Mouse (Mus musculus): ENCODE data around the gene Inpp4b. TPM values are rescaled to one million over a fixed set of nuclear protein-coding genes. Genes with fewer than 3 reads are reported as not detected.
A peak's percentile ranks its signal among the peaks of the same experiment; 100 is the strongest.

Gene Inpp4b
- 17.6 and 25.3 TPM in 2 replicates for total RNA-seq (2017)

GRCm38 (mm10) chr8:81342236-81342998, at the start of gene Inpp4b:
Gene Inpp4b (plus strand): TSS chr8:81342556.
- peak; percentile 95 to 99 for ATAC-seq (replicated peaks in 1 of 2; ENCODE audit: insufficient read depth in 1 of 2, low FRiP score in 2 of 2, low TSS enrichment in 1 of 2, low read depth in 1 of 2, poor library complexity in 2 of 2, severe bottlenecking in 2 of 2)

GRCm38 (mm10) chr8:81335250-81335649, 7.1 kb upstream of the Inpp4b start:
- ATAC-seq (replicated peaks in 1 of 2; ENCODE audit: insufficient read depth in 1 of 2, low FRiP score in 2 of 2, low TSS enrichment in 1 of 2, low read depth in 1 of 2, poor library complexity in 2 of 2, severe bottlenecking in 2 of 2) = peak in 1 of 2 experiments; percentile 64; a peak in 1 of 4 replicates

DNA sequence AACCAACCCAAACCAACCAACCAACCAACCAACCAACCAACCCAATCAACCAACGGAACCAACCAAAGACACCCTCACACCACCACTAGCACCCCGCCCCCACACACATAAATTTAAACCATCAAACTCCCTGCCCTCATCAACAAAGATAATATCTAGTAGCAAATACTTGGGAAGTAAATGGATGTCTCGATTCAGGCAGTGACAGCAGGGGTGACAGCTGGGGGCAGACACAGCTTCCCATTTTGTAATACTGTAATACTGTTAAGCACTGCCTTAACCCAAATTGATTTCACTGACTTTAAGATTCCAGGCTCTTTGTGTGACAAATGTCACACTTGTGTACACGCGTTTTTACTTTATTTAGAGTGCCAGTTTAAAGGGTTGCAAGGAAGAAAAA, 1.2 kb upstream of the Inpp4b start:
- no peak for ATAC-seq (replicated peaks in 1 of 2; ENCODE audit: insufficient read depth in 1 of 2, low FRiP score in 2 of 2, low TSS enrichment in 1 of 2, low read depth in 1 of 2, poor library complexity in 2 of 2, severe bottlenecking in 2 of 2)

DNA sequence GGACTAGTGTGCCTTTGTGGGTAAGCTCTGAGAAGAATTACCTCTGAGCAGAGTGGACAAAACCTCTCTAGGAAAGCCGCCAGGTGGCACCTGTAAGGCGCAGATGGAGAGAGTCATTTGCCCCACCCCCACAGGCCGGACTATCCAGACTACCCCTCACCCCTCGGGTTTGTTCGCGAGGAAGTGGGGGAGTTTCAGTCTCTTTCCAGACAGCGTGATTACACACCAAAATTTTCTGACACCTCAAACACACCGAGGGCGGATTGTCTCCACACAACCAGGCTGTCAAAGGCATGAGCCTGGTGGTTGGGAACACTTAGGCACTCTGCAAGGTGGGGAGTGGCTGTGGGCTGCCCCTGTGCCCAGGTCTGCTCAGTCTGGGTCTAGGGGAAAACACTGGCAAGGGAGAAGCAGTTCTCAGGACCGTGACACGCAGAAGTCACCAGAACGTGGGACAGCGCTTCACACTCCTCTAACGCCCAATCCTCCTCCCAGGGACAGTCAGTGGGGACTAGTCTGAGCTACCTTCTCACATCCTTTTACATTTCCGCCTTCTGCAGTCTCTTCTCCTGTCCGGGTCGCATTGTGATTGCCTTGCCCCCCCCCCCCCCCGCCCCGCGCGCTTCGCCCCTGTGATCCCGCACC, 643 bp upstream of the Inpp4b start:
- peak; percentile 36 to 39; a peak in 3 of 4 replicates for ATAC-seq (replicated peaks in 1 of 2; ENCODE audit: insufficient read depth in 1 of 2, low FRiP score in 2 of 2, low TSS enrichment in 1 of 2, low read depth in 1 of 2, poor library complexity in 2 of 2, severe bottlenecking in 2 of 2)

DNA sequence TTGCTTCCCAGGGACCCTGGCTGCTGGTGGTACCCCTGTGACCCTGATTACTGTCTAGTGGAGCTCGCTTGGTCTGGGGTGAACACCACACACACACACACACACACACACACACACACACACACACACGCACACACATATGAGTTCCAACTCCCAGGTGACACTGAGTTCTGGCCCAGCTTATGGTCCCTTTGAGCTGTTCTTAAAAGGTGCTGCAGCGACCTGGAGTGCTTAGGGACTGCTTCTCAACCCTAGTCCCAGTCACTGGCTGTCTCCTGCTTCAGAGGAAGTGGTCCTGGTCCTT, 595 bp downstream of the Inpp4b start:
- ATAC-seq (replicated peaks in 1 of 2; ENCODE audit: insufficient read depth in 1 of 2, low FRiP score in 2 of 2, low TSS enrichment in 1 of 2, low read depth in 1 of 2, poor library complexity in 2 of 2, severe bottlenecking in 2 of 2) = 0 out of 4 replicates have a peak, but pooled peaks of 1 of the 2 experiments have one; percentile 1

DNA sequence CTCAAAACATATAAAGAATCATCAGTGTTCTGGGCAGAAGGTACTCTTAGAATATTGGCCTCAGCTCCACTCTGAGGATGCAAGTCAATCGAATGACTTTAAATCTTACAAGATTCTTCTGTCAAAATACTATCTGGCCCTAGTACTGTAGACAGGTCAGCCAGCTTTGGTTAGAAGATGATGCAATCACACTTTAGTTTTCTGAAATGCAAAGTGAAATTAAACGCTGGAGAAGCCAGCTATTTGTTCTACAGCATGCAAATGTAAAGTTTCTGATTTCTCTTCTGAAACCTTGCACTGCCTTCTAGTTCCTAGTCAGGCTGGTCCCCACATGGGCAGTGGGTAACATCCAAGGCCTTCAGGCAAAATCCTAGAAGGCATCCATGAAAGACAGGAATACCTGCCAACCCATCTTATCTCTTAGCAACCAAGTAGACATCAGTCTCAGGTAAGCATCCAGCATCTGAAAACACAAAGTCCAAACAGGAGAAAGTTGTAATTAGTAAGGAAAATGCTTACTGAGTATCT, 2.9 kb downstream of the Inpp4b start:
- no peak for ATAC-seq (replicated peaks in 1 of 2; ENCODE audit: insufficient read depth in 1 of 2, low FRiP score in 2 of 2, low TSS enrichment in 1 of 2, low read depth in 1 of 2, poor library complexity in 2 of 2, severe bottlenecking in 2 of 2)

- ATAC-seq (replicated peaks in 1 of 2; ENCODE audit: insufficient read depth in 1 of 2, low FRiP score in 2 of 2, low TSS enrichment in 1 of 2, low read depth in 1 of 2, poor library complexity in 2 of 2, severe bottlenecking in 2 of 2) = peak in 1 of 2 experiments; percentile 56; a peak in 2 of 4 replicates
Measured at GRCm38 (mm10) chr8:81349452-81349851, 7.1 kb downstream of the Inpp4b start.

- ATAC-seq (replicated peaks in 1 of 2; ENCODE audit: insufficient read depth in 1 of 2, low FRiP score in 2 of 2, low TSS enrichment in 1 of 2, low read depth in 1 of 2, poor library complexity in 2 of 2, severe bottlenecking in 2 of 2) = no peak
Measured at GRCm38 (mm10) chr8:81353460-81353859, 11.1 kb downstream of the Inpp4b start.

DNA sequence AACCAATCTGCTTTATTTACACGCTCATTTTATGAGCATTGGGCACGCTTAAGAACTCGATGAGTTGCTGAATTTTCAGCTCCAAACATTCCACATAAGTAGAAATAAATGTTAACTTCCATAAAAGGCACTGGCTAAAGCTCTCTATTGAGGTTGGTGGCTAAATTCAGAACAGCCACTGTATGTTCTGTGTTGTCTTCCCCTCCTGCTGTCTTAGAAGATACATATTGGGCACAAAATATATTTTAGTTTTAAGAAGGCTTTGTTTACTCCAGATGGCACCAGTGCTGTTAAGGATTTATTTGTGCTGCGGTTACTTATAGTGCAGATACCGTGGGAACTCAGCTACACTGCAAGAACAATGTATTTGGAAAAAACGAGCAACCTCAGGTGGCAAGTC, 15.8 kb downstream of the Inpp4b start:
- no peak for ATAC-seq (replicated peaks in 1 of 2; ENCODE audit: insufficient read depth in 1 of 2, low FRiP score in 2 of 2, low TSS enrichment in 1 of 2, low read depth in 1 of 2, poor library complexity in 2 of 2, severe bottlenecking in 2 of 2)

DNA sequence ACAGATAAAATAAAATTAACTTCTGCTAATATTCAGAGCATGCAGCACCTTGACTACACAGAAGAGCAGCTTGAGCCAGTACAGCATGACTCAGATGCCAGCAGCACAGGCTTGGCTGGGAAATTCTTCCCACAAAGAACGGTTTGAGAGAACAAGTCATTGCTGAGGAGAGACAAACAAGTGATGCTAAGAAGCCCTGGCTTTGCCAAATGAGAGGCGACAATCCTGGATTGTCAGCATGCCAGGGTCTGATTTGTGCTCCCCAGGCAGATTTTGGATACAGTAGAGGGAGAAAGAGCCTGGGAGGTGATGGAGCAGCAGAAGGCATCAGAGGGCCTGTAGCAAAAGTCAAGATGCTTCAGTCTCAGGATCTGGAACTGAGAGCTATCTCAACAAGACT, 18.2 kb downstream of the Inpp4b start:
- ATAC-seq (replicated peaks in 1 of 2; ENCODE audit: insufficient read depth in 1 of 2, low FRiP score in 2 of 2, low TSS enrichment in 1 of 2, low read depth in 1 of 2, poor library complexity in 2 of 2, severe bottlenecking in 2 of 2) = no peak

GRCm38 (mm10) chr8:81361162-81361561, 18.8 kb downstream of the Inpp4b start:
- no peak for ATAC-seq (replicated peaks in 1 of 2; ENCODE audit: insufficient read depth in 1 of 2, low FRiP score in 2 of 2, low TSS enrichment in 1 of 2, low read depth in 1 of 2, poor library complexity in 2 of 2, severe bottlenecking in 2 of 2)

DNA sequence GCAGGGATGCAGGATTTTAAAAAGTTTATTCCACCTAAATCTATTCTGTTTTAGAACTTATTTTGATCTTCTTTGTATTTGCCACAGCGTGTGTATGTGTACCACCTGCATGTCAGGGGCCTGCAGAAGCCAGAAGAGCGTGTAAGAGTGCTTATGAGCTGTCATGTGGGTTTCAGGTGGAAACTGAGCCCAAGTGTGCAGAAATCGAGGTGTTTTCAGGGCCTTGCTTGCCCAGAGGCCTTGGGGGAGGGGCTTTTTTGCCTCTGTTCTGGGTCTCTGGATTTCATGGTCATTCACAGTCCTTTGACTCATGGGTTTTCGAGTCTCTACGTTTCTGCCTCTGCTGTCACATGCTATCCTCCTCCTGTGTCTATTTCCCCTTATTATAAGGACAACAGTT, 28.3 kb downstream of the Inpp4b start:
- no peak for ATAC-seq (replicated peaks in 1 of 2; ENCODE audit: insufficient read depth in 1 of 2, low FRiP score in 2 of 2, low TSS enrichment in 1 of 2, low read depth in 1 of 2, poor library complexity in 2 of 2, severe bottlenecking in 2 of 2)

GRCm38 (mm10) chr8:81371844-81372243, 29.5 kb downstream of the Inpp4b start:
- ATAC-seq (replicated peaks in 1 of 2; ENCODE audit: insufficient read depth in 1 of 2, low FRiP score in 2 of 2, low TSS enrichment in 1 of 2, low read depth in 1 of 2, poor library complexity in 2 of 2, severe bottlenecking in 2 of 2) = no peak

- ATAC-seq (replicated peaks in 1 of 2; ENCODE audit: insufficient read depth in 1 of 2, low FRiP score in 2 of 2, low TSS enrichment in 1 of 2, low read depth in 1 of 2, poor library complexity in 2 of 2, severe bottlenecking in 2 of 2) = peak; percentile 32 to 45; a peak in 1 of 4 replicates
Measured at GRCm38 (mm10) chr8:81374877-81375475, 32.6 kb downstream of the Inpp4b start.

- ATAC-seq (replicated peaks in 1 of 2; ENCODE audit: insufficient read depth in 1 of 2, low FRiP score in 2 of 2, low TSS enrichment in 1 of 2, low read depth in 1 of 2, poor library complexity in 2 of 2, severe bottlenecking in 2 of 2) = no peak
Measured at GRCm38 (mm10) chr8:81388953-81389352, 46.6 kb downstream of the Inpp4b start.

GRCm38 (mm10) chr8:81399071-81399470, 56.7 kb downstream of the Inpp4b start:
- ATAC-seq (replicated peaks in 1 of 2; ENCODE audit: insufficient read depth in 1 of 2, low FRiP score in 2 of 2, low TSS enrichment in 1 of 2, low read depth in 1 of 2, poor library complexity in 2 of 2, severe bottlenecking in 2 of 2) = no peak

GRCm38 (mm10) chr8:81399501-81399900, 57.1 kb downstream of the Inpp4b start:
- ATAC-seq (replicated peaks in 1 of 2; ENCODE audit: insufficient read depth in 1 of 2, low FRiP score in 2 of 2, low TSS enrichment in 1 of 2, low read depth in 1 of 2, poor library complexity in 2 of 2, severe bottlenecking in 2 of 2) = no peak

- no peak for ATAC-seq (replicated peaks in 1 of 2; ENCODE audit: insufficient read depth in 1 of 2, low FRiP score in 2 of 2, low TSS enrichment in 1 of 2, low read depth in 1 of 2, poor library complexity in 2 of 2, severe bottlenecking in 2 of 2)
Measured at GRCm38 (mm10) chr8:81412707-81413106, 70.4 kb downstream of the Inpp4b start.

Measured in hematopoietic stem cell, adult 5-6 weeks (primary cell).